Mouse (Mus musculus): ENCODE measurements around the gene Tgfbr3. TPM values are rescaled to one million over a fixed set of nuclear protein-coding genes. Genes with fewer than 3 reads are reported as not detected.

Tgfbr3 gene
- total RNA-seq, 2 experiments from 2014 or later: 10.8 to 11.3 TPM

- DNase-seq (ENCODE audit: extremely low spot score in 1 of 2, low spot score in 2 of 2): peak; percentile 33 to 49
- no peak overlapping the region for H3K4me3 ChIP-seq
- intact Hi-C loops (cut with DNase I): no loop called here
- TF ChIP-seq CTCF (IDR thresholded peaks at IDR 0.05): no peak
- no peak overlapping the region for H3K27ac ChIP-seq
Measured at GRCm38 (mm10) chr5:107087829-107088808, 201.3 kb downstream of the Tgfbr3 start.

GRCm38 (mm10) chr5:107087291-107087690, 202.1 kb downstream of the Tgfbr3 start:
- TF ChIP-seq CTCF (IDR thresholded peaks at IDR 0.05): no peak
- Histone ChIP-seq H3K4me3 (no peak overlapping the region), H3K27ac (no peak overlapping the region)
- DNase-seq (ENCODE audit: extremely low spot score in 1 of 2, low spot score in 2 of 2): no peak
- intact Hi-C loops (cut with DNase I): no loop called here

- TF ChIP-seq CTCF (IDR thresholded peaks at IDR 0.05): no peak
Measured at GRCm38 (mm10) chr5:107086166-107086565, 203.3 kb downstream of the Tgfbr3 start.

GRCm38 (mm10) chr5:107084431-107084830, 205.0 kb downstream of the Tgfbr3 start:
- DNase-seq (ENCODE audit: extremely low spot score in 1 of 2, low spot score in 2 of 2): no peak
- no peak overlapping the region for H3K4me3 ChIP-seq
- H3K27ac ChIP-seq: no peak overlapping the region
- no peak for TF ChIP-seq CTCF (IDR thresholded peaks at IDR 0.05)
- intact Hi-C loops (cut with DNase I): no loop called here

More at GRCm38 (mm10) chr5:107086166-107086565, 203.3 kb downstream of the Tgfbr3 start:
- no peak overlapping the region for H3K27ac ChIP-seq
- intact Hi-C loops (cut with DNase I): no loop called here
- no peak for DNase-seq (ENCODE audit: extremely low spot score in 1 of 2, low spot score in 2 of 2)
- H3K4me3 ChIP-seq: no peak overlapping the region

GRCm38 (mm10) chr5:107082011-107082410, 207.4 kb downstream of the Tgfbr3 start:
- no peak overlapping the region for H3K4me3 ChIP-seq
- no peak for DNase-seq (ENCODE audit: extremely low spot score in 1 of 2, low spot score in 2 of 2)
- TF ChIP-seq CTCF (IDR thresholded peaks at IDR 0.05): no peak
- H3K27ac ChIP-seq: no peak overlapping the region
- intact Hi-C loops (cut with DNase I): no loop called here

- intact Hi-C loops (cut with DNase I): no loop called here
- TF ChIP-seq CTCF (IDR thresholded peaks at IDR 0.05): no peak
- no peak overlapping the region for H3K4me3 ChIP-seq
- DNase-seq (ENCODE audit: extremely low spot score in 1 of 2, low spot score in 2 of 2): no peak
- no peak overlapping the region for H3K27ac ChIP-seq
Measured at GRCm38 (mm10) chr5:107080986-107081624, 208.3 kb downstream of the Tgfbr3 start.

GRCm38 (mm10) chr5:107079920-107080319, 209.5 kb downstream of the Tgfbr3 start:
- no peak for TF ChIP-seq CTCF (IDR thresholded peaks at IDR 0.05)
- Histone ChIP-seq H3K4me3 (no peak overlapping the region), H3K27ac (no peak overlapping the region)
- intact Hi-C loops (cut with DNase I): no loop called here
- no peak for DNase-seq (ENCODE audit: extremely low spot score in 1 of 2, low spot score in 2 of 2)

- intact Hi-C loops (cut with DNase I): no loop called here
- no peak overlapping the region for H3K4me3 ChIP-seq
- DNase-seq (ENCODE audit: extremely low spot score in 1 of 2, low spot score in 2 of 2): peak in 1 of 2 experiments; percentile 32
- no peak overlapping the region for H3K27ac ChIP-seq
- no peak for TF ChIP-seq CTCF (IDR thresholded peaks at IDR 0.05)
Measured at GRCm38 (mm10) chr5:107079146-107079638, 210.2 kb downstream of the Tgfbr3 start.

- intact Hi-C loops (cut with DNase I): no loop called here
- H3K4me3 ChIP-seq: no peak overlapping the region
- no peak overlapping the region for H3K27ac ChIP-seq
- no peak for TF ChIP-seq CTCF (IDR thresholded peaks at IDR 0.05)
- DNase-seq (ENCODE audit: extremely low spot score in 1 of 2, low spot score in 2 of 2): no peak
Measured at GRCm38 (mm10) chr5:107078361-107078760, 211.1 kb downstream of the Tgfbr3 start.

GRCm38 (mm10) chr5:107077900-107078299, 211.5 kb downstream of the Tgfbr3 start:
- no peak overlapping the region for H3K4me3 ChIP-seq
- H3K27ac ChIP-seq: no peak overlapping the region
- DNase-seq (ENCODE audit: extremely low spot score in 1 of 2, low spot score in 2 of 2): no peak
- intact Hi-C loops (cut with DNase I): no loop called here
- no peak for TF ChIP-seq CTCF (IDR thresholded peaks at IDR 0.05)

- TF ChIP-seq CTCF (IDR thresholded peaks at IDR 0.05): no peak
- intact Hi-C loops (cut with DNase I): no loop called here
- Histone ChIP-seq H3K27ac (no peak overlapping the region), H3K4me3 (no peak overlapping the region)
- DNase-seq (ENCODE audit: extremely low spot score in 1 of 2, low spot score in 2 of 2): no peak
Measured at GRCm38 (mm10) chr5:107074980-107075583, 214.3 kb downstream of the Tgfbr3 start.

GRCm38 (mm10) chr5:107074350-107074749, 215.1 kb downstream of the Tgfbr3 start:
- intact Hi-C loops (cut with DNase I): no loop called here
- DNase-seq (ENCODE audit: extremely low spot score in 1 of 2, low spot score in 2 of 2): no peak
- no peak for TF ChIP-seq CTCF (IDR thresholded peaks at IDR 0.05)

More at GRCm38 (mm10) chr5:107074350-107074749, 215.1 kb downstream of the Tgfbr3 start:
- H3K4me3 ChIP-seq: no peak overlapping the region
- no peak overlapping the region for H3K27ac ChIP-seq

Data from left cerebral cortex, adult 2 months (tissue).